Mouse (Mus musculus) left cerebral cortex, adult 9 months (tissue): ENCODE measurements around the gene Inpp1.
A peak's percentile ranks its signal among the peaks of the same experiment; 100 is the strongest.

ENCODE experiments used
- DNase-seq, 2 experiments: peaks; one replicate each; pipeline ENCODE4 v3.0.0; 2022; ENCODE audit warnings: low spot score in 2 of 2

Inpp1 gene

DNA sequence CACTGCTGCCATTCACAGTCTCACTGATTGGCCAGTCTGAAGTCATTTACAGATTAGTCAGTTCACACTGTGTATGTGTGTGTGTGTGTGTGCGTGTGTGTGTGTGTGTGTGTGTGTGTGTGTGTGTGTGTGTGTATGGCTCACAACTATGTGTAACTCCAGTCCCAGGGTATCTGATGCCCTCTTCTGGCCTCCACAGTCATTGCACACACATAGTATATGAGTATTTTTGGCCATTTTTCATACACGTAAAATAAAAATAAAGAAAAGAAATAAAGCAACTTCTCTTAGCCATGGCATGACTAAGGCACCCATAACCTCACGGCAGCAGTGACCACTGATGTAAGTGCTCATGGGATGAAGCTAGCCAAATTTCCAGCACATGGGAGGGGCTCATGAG is 23.8 kb downstream of the Inpp1 start:
- no peak for DNase-seq

DNA sequence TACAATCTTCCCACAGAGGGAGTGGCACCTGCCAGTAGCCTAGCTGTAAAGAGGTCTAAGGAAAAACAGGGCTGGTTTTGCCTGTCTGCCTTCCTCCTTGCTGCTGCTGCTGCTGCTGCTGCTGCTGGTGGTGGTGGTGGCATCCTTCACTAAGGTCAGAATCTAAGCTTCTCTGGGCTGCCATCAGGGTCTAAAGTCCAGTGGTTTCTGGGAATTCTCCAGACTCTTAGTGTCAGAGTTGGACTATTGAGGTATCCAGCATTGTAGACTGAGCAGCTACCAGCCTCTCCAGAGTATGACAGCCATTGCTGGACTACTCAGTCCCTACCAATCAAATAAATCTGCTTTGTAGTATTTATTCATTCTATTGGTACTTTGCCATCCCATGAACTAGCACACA is 24.8 kb downstream of the Inpp1 start:
- no peak for DNase-seq

DNA sequence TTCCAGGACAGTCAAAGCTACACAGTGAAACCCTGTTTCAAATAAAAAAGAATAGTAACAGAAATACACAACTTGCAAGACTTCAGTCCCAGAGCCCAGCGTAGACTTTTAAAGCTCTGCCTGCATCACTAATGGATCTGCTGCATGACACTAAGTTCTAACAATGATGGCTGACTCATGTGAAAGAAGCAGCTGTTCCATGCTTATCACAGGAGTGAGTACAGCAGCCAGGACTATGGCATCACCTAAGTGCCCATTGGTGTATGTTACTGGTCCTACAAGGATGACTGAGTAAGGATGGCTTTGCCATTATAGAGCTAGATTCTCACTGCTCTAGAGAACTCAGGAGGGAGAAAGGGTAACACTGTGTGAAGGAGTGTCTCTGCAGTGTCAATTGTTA is 30.2 kb downstream of the Inpp1 start:
- no peak for DNase-seq

- DNase-seq, result no peak
These were observed 52.0 kb downstream of the Inpp1 start for GRCm38 (mm10) chr1:52765176-52766111.

DNA sequence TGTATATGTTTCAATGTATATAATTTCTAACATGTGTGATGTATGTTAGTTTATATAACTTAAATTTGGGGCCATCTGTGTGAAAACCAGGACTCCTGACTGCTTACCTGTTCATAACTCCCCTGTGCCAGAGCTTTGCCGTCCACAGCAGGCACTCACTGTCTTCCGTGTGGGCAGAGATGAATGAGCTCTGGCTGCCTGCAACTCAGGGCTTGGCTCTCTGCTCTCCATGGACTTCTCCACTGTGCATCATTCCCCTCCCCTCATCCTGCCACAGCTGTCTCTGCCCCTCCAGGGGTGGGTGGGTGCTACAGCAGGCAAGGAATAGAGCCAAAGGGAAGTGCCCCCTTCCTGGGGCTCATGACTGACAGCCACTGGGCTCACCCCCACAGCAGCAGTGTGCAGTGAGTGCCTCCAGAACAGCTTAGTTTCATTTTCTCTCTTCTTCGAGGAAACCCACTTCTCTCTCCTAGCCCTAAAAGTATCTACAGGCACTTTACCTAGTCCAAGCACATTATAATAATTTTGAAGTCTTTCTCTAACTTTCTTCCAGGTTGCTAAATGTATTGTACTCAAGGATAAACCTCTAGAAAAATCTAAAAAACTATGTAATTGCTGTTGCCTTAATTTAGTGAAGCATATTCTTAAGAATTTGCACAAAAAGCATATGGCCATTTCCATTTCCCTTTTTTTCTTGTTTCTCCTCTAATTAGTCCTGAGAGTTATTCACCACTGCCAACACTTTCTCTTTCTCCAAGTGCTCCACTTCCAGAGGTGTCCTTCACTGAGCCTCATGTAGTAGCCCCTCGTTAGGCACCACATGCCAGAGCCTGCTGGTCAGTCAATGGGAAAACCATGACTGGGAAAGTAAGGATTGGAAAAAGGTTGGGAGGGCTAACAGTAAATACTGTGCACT is 53.3 kb downstream of the Inpp1 start:
- no peak for DNase-seq

- DNase-seq, result no peak
These were observed 59.3 kb downstream of the Inpp1 start for GRCm38 (mm10) chr1:52758174-52758573.

GRCm38 (mm10) chr1:52754331-52754730 is 63.2 kb downstream of the Inpp1 start:
- DNase-seq, result no peak

DNA sequence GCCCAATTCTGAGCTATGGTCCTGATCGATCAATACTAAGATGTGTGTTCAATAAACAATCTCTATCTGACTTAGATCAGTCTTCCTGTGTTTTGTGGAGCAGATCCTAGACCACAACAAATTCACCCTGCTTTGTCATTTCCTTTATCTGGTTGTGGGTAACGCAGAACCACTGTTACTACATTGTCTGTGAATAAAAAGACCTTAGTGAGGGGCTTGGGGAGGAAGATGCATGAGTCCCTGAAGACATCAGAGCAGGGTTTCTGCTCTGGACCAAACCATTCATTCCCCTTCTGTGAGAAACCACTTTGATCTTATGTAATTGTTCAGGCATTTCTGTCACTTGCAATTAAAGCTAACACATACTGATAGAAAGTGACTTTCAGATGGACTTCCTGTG is 63.7 kb downstream of the Inpp1 start:
- DNase-seq, result no peak

DNA sequence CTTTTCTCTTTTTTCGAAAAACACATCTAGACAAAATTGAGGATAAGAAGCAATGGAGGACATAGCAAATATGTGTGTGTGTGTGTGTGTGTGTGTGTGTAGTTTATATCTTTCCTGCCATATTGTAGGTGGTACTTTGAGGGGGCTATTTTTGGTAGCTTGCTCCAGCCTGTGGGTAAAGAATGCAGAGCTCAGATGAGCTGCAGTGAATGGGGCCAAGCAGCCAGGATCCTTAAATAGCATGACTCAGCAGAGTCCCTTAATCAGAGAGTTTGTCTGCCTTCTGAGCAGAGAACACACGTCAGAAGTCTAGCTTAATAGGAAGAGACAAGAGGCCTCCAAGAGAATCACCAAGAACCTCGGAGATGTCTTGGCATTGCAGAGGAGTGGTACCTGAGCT is 64.8 kb downstream of the Inpp1 start:
- peak in 1 of 2 experiments; percentile 21 for DNase-seq

DNA sequence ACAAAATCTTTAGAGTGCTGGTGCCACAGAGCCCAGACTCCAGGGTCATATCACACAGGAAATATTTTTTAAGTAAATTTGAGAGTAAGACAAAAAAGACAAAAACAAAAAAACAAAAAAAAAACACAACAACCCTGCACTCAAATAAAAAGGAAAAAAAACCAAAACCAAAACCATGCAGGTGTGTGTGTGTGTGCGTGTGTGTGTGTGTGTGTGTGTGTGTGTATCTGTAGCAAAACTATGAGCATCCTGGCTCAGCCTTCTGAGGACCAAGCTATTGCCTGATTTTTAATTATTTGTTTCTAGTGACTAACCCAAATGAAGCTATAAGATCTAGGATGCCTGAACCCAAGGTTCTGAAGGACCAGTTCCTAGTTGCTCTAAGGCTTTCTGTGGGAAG is 65.9 kb downstream of the Inpp1 start:
- no peak for DNase-seq

DNA sequence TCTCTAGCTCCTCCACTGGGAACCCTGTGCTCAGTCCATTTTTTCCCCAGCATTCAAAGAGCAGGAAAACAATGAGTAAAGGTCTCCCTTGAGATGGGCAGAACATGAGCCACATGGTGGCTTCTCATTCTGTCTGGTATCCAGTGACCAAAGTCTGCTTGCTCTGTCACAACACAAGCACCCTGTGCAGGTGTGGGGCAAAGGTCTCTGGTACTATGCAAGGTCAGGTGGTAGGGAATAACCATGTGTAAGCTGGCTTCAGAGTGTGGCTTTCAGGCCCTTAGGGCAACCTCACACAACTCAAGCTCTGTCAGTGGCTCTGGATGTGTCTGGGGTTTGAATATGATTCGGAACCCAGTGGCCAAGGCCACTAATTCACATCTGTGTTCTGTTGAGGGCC is 67.5 kb downstream of the Inpp1 start:
- DNase-seq, result no peak

GRCm38 (mm10) chr1:52748260-52748659 is 69.2 kb downstream of the Inpp1 start:
- DNase-seq, result peak in 1 of 2 experiments; percentile 63

- DNase-seq, result no peak
These were observed 74.9 kb downstream of the Inpp1 start for GRCm38 (mm10) chr1:52742567-52742966.
